Mouse (Mus musculus) telencephalon, adult 2 months (tissue): ENCODE data around the gene Akap12.
A peak's percentile ranks its signal among the peaks of the same experiment; 100 is the strongest.

Experiments used
- DNase-seq: peaks from one replicate; pipeline ENCODE4 v3.0.0-alpha.2; 2011; ENCODE audit warnings: low read depth, low spot score

Akap12 gene

GRCm38 (mm10) chr10:4284781-4285180, 18.6 kb downstream of the Akap12 start:
- DNase-seq = no peak

DNA sequence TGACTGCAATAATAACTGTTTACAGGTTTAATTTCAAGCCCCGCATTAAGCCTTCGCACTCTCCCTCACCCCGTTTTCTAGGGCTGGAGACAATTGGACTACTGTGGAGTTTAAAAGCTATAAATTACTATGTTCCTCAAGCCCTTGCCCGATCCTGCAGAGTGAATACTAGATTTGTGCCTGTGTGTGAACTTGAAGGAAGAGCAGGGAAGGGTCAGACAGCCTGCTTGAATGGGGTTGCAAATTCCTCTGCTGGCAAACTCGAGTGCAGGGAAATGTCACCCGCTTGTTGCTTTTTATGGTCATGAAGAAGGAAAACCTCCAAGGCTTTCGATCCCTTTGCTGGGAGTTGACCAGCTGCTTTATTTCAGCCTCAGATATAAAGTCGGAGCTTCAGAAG, 19.6 kb downstream of the Akap12 start:
- no peak for DNase-seq

GRCm38 (mm10) chr10:4289171-4289570, 23.0 kb downstream of the Akap12 start:
- no peak for DNase-seq

- DNase-seq = no peak
Observed at GRCm38 (mm10) chr10:4289636-4290035, 23.5 kb downstream of the Akap12 start.

DNA sequence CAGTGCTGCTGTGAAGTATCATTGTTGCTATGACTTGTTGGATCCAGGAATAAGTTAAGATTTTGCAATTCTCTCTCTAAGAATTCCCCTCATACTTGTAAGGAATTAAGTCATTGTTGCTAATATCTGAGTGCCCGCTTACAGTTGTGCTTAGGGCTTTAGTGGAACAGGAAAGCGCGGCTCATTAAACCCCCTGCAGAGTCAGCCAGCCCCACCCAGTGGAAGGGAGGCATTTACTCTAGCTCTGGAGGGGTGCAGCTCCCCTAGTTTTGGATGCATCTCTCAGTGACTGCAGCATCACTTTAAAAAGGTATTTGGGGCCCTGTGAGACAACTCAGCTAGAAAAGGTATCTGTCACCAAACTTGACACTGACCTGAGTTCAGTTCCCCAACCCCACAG, 24.0 kb downstream of the Akap12 start:
- DNase-seq = no peak

- no peak for DNase-seq
Observed at GRCm38 (mm10) chr10:4290561-4290960, 24.4 kb downstream of the Akap12 start.

- DNase-seq = no peak
Observed at GRCm38 (mm10) chr10:4293418-4293817, 27.2 kb downstream of the Akap12 start.

- DNase-seq = no peak
Observed at GRCm38 (mm10) chr10:4303558-4303957, 37.4 kb downstream of the Akap12 start.

- no peak for DNase-seq
Observed at GRCm38 (mm10) chr10:4323885-4324284, 57.7 kb downstream of the Akap12 start.

DNA sequence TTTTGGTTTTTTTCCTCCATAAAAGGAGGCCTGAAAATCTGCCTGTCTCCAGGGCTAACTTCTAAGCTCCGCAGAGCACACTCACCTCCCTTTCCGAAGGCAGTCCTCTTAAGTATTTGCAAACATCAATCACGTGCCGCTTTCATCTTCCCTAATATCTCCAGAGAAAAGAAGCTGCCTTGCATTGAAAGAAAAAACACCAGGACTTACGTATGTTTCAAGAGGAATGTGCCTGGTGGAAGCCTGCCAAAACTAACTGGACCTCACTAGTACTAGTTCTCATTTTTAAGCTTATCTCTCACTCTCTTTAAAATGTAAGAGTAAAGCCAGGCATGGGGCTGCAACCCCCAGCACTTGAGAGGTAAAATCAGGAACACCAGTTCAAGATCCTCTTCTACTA, 59.4 kb downstream of the Akap12 start:
- DNase-seq = no peak

DNA sequence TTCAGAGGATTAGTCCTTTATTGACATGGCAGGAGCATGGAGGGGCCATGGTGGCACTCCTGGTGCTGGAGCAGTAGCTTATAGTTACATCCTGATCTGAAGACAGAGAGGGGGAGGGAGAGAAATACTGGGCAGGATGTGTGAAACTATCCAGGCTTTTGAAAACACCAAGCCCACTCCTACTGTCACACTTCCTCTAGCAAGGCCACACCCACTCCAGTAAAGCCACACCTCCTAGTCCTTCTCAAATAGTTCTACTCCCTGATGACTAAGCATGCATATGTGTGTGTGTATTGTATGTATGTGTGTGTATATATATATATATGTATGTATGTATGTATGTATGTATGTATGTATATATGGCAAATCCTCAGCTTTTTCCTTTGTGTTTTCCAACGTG, 61.5 kb downstream of the Akap12 start:
- no peak for DNase-seq

DNA sequence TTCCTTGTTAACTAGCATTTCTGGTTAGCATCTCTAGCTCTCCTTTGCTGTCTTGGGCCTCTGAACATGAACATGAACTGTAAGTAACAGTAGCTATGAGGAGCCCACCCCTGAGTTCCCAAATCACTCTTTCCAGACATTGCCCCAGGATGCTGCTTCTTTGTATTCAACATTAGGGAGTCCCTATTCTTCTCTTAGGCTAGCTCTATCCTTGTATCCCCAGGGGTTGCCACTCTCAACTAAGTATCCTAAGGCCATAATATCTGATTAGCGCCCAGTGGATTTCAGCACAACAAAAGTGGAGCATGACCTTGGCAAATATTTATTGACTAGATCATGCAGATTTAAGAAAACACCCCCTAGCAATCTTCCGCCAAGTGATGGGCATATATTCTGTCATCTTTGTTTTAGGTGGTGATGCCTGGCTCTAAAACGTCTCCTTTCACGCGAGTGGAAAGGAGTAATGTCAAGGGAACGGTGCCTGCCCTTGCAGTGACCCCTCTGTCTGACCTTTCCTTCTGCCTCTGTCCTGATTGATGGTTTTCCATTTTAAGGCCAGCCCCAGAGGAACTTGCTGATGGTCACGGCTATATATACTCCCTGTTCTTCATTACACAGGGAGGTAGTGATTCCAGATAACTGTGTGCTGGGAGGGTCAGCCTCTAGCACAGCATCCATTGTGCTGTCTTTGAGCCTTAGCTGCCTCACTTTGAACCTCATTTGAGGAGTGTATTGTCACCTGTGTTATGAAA, 66.2 kb downstream of the Akap12 start:
- no peak for DNase-seq

DNA sequence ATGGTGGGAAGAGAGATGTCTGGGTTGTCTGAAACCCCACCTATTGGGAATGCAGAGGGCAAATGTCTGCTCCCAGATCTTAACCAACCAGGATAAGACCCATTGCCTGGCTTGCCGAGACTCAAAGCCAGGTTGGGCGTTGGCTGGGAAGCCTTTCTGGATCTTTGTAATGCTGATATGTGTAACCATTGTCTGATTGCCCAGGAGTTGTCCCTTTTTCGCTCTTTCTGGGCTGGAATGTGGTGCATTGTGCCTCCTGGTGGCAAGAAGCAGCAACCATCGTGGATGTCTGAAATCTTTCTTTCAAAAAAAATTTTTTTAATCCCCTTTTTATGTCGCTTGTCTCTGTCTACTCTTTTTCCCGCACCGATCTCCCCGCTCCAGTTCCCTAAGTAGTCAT, 67.1 kb downstream of the Akap12 start:
- DNase-seq = peak; percentile 21

DNA sequence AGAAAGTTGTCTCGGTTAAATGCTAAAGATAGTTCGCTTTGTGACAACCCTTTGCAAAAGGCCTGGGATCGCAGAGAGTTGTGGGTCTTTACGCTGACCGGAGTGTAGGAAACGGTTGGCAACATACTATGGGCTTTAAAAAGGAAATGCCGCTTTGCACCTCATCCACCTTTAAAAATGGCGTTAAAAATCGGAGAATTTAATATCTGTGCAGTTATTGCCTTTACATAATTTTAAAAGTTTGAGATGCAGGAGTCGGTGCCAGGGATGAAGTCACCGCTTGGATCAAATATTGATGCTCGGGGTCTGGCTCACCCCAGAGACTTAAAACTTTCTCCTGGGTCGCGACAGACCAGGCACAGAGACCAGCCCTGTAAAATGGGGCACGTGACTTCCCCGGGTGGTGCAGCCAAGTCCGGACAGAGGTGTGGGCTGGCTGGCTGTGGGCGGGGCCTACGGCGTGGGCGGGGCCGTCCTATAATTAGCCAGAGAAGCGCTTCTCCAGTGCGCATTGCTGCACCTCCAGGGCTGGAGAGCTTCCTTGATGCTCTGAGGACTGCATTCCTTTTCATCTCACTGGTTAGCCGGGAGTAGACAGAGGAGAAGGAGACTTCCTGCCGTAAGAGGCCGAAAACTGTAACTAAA, 68.0 kb downstream of the Akap12 start:
- peak; percentile 12 for DNase-seq

DNA sequence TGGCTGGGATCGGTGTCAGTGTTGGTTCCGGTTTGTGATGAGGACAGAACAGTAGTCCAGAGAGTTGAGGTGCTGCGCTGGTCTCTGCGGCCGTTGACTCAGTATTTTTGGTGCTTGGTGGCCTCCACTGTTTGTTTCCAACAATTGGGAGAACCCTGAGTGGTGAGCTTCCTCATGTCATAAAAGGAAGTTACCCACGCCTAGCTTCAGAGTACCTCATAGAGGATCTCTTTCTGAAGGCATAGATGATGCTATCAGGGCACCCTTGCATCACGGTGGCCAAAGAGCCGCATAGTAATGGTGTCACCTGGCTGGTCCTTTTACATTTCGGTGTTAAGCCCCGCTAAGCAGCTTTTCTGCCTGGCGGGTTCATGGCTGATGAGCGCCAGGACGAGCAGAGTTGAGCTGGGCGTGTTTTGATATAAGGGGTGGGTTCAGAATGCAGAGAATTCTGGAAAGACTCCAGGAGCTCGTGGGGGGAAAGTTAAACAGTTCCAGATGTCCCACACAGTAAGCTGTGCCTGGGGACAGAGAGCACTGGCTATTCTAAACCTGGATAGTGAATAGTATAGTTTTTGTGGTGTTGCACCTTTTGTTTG, 72.8 kb downstream of the Akap12 start:
- DNase-seq = no peak

DNA sequence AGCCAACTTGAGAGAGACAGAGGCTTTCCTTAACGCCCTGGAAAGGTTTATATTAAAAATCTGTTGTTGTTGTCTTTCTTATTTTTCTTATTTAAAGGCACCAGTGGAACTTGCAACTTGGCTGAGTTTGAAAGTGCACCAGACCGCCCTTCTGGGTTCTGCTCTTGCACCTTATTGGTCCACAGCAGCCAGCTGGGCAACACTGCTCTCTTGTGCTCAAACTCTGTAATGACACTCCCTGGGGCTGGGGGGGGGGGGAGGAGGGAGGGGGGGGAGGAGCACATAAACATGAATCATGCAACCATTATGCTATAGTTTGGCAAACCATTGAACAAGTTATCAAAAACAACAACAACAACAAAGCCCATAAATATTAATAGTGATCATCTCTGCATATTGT, 75.2 kb downstream of the Akap12 start:
- DNase-seq = peak; percentile 19

GRCm38 (mm10) chr10:4346489-4347135, 80.4 kb downstream of the Akap12 start:
- DNase-seq = peak; percentile 33

- DNase-seq = no peak
Observed at GRCm38 (mm10) chr10:4347136-4347492, 80.9 kb downstream of the Akap12 start.

DNA sequence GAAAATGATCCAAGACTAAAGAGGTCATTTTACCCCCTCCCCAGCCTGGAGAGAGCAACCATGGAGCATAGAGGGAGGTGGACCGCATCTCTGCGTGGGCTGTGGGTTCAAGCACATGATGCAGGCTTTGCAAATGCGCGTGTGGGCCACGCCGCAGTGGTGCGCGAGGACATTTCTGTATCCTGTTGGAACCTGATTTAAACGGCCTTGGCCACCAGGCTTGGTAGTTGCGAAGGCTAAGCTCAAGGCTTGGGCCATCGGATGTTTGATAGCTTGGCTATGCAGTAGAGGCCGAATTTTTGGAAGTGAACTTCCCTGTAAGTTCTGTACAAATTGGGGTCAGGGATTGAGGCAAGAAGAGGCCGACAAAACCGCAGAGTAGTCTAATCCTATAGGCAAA, 81.4 kb downstream of the Akap12 start:
- DNase-seq = no peak

- DNase-seq = no peak
Observed at GRCm38 (mm10) chr10:4354371-4355260, 88.4 kb downstream of the Akap12 start.

DNA sequence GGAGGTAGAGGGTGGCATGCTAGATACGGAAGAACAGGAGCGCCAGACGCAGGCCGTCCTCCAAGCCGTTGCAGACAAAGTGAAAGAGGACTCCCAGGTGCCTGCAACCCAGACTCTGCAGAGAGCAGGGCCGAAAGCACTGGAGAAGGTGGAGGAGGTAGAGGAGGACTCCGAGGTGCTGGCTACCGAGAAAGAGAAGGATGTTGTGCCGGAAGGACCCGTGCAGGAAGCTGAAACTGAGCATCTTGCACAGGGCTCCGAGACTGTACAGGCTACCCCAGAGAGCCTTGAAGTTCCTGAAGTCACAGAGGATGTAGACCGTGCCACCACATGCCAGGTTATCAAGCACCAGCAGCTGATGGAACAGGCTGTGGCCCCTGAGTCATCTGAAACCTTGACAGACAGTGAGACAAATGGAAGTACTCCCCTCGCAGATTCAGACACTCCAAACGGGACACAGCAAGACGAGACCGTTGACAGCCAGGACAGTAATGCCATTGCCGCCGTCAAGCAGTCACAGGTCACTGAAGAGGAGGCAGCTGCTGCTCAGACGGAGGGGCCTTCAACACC, 89.8 kb downstream of the Akap12 start:
- no peak for DNase-seq
